Mouse (Mus musculus): ENCODE measurements around the gene Ssxb2.
"Not testable (repeated sequence)": the region's sequence is repeated elsewhere in the genome, so short reads cannot be mapped to it uniquely, and the experiment has no call there.

The Ssxb2 gene

DNA sequence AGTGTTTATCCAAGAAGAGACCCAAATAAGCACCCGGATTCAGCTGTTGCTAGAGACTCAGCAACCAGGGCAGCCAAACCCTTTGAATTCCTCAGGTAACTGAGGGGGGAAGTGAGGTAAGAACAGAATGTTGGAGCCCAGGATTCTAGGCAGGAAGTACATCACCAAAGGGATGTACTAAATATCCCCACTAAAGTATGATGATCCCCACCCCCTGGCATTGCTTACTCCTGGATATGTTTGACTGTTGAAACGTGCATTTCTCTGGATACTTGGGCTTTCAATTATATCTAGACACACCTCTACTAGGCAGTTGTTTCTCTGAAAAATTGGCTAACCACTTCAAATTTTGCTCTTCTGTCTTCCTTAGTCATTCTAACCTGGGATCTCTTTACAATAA is at the start of gene Ssxb2:
Gene Ssxb2 (minus strand): TSS at position 101 of the 400 bp plus-strand sequence.
- DNase-seq: not testable (repeated sequence)

DNA sequence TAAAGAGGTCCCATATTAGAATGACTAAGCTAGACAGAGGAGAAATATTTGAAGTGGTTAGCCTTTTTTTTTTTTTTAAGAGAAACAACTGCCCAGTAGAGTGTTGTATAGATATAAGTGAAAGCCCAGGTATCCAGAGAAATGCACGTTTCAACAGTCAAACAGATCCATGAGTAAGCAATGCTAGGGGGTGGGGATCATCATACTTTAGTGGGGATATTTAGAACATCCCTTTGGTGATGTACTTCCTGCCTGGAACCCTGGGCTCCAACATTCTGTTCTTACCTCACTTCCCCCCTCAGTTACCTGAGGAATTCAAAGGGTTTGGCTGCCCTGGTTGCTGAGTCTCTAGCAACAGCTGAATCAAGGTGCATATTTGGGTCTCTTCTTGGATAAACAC is 48.5 kb downstream of the Ssxb2 start, which contains the start of gene Ssxb1:
Gene Ssxb1 (plus strand): TSS at position 301 of the 400 bp plus-strand sequence.
- DNase-seq: not testable (repeated sequence)

All from cerebellum, postnatal 36 days (tissue).